ENCODE assay signal across 35 mouse cellular contexts in the genomic region with DNA sequence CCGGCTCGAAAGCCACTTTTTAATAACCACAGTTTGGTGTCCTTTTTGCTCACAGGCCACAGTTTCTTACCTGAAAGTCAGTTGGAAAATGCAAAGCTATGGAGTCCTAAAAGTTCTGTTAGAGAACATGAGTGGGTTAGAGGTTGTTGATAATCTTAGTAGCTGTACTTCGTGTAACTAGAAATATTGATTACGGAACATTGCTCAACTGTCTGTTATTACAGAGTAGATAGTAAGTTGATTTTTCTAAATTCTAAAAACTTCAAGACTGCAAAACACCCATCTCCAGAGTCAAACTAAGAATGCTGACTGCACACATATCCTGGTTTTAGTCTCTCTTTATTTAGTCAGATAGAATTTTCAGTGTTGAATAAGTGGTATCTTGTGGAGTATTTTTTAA.
"Had no signal": no experiment of that assay in that cellular context is flagged by ENCODE, and none has a peak within 500 bp of the region (broad histone marks: within the 10 kb centered on the region; RNA-seq: fewer than 3 reads in every experiment).

No protein-coding gene starts in this region.

- H3K4me1 ChIP-seq: heart, embryonic 13.5 days; heart, embryonic 15.5 days; hindbrain, embryonic 10.5 days; hindbrain, embryonic 12.5 days; hindbrain, embryonic 13.5 days; hindbrain, embryonic 15.5 days; intestine, embryonic 15.5 days; kidney, embryonic 15.5 days had no signal

- H3K4me2 ChIP-seq: heart, embryonic 11.5 days; heart, embryonic 12.5 days; heart, embryonic 13.5 days; heart, embryonic 15.5 days; hindbrain, embryonic 12.5 days; hindbrain, embryonic 13.5 days; hindbrain, embryonic 14.5 days; hindbrain, embryonic 15.5 days; intestine, embryonic 15.5 days; kidney, embryonic 15.5 days had no signal

- DNase-seq: heart, postnatal 10 days; heart, postnatal 14 days; heart, postnatal 36 days; heart, postnatal 4 days; kidney, adult 11 months; kidney, adult 18-20 months; kidney, adult 2 months; kidney, adult 8-10 months; kidney, adult 9 months; kidney, postnatal 10 days; kidney, postnatal 14 days; kidney, postnatal 25 days; kidney, postnatal 36 days; kidney, postnatal 4 days; layer of hippocampus, adult 9-11 months; layer of hippocampus, postnatal 36 days had no signal

- H3K9me3 ChIP-seq: heart, embryonic 10.5 days; heart, embryonic 12.5 days; heart, embryonic 13.5 days; heart, embryonic 15.5 days; hindbrain, embryonic 10.5 days; hindbrain, embryonic 12.5 days; hindbrain, embryonic 13.5 days; hindbrain, embryonic 15.5 days; intestine, embryonic 15.5 days; kidney, embryonic 15.5 days had no signal

- ATAC-seq: hindbrain, embryonic 16.5 days; hindbrain, postnatal 0 days; inflammation-experienced regulatory T-cells, adult 6 months; intestine, embryonic 15.5 days; intestine, embryonic 16.5 days; intestine, postnatal 0 days had no signal

- H3K27me3 ChIP-seq: heart, embryonic 12.5 days; heart, embryonic 13.5 days; heart, embryonic 15.5 days; hindbrain, embryonic 12.5 days; hindbrain, embryonic 13.5 days; hindbrain, embryonic 15.5 days; intestine, embryonic 15.5 days; kidney, embryonic 15.5 days had no signal

- H3K9ac ChIP-seq: heart, embryonic 12.5 days; heart, embryonic 13.5 days; heart, embryonic 15.5 days; hindbrain, embryonic 12.5 days; hindbrain, embryonic 13.5 days; hindbrain, embryonic 14.5 days; hindbrain, embryonic 15.5 days; intestine, embryonic 15.5 days; kidney, embryonic 15.5 days had no signal

- H3K27ac ChIP-seq: heart, embryonic 10.5 days; heart, embryonic 13.5 days; heart, embryonic 15.5 days; hindbrain, embryonic 10.5 days; hindbrain, embryonic 12.5 days; hindbrain, embryonic 13.5 days; hindbrain, embryonic 14.5 days; hindbrain, embryonic 15.5 days; hindbrain, postnatal 0 days; intestine, embryonic 15.5 days; kidney, embryonic 15.5 days; kidney, postnatal 0 days; layer of hippocampus, adult 2 months had no signal

- H3K4me3 ChIP-seq: heart, embryonic 10.5 days; heart, embryonic 12.5 days; heart, embryonic 13.5 days; heart, embryonic 15.5 days; hindbrain, embryonic 10.5 days; hindbrain, embryonic 12.5 days; hindbrain, embryonic 13.5 days; hindbrain, embryonic 15.5 days; intestine, embryonic 15.5 days; kidney, embryonic 15.5 days; layer of hippocampus, adult 2 months had no signal

- H3K36me3 ChIP-seq: heart, embryonic 10.5 days; heart, embryonic 12.5 days; heart, embryonic 13.5 days; heart, embryonic 15.5 days; hindbrain, embryonic 10.5 days; hindbrain, embryonic 12.5 days; hindbrain, embryonic 13.5 days; hindbrain, embryonic 15.5 days; intestine, embryonic 15.5 days; kidney, embryonic 15.5 days had no signal
